Comparison of ENCODE assay signal across 15 mouse cellular contexts in genomic region chr9:77512220-77512619, GRCm38 (mm10). TPM values are rescaled to one million over a fixed set of nuclear protein-coding genes. Genes with fewer than 3 reads are reported as not detected.
DNase-seq lines count a peak whose midpoint lies in the region; ATAC-seq and TF ChIP-seq lines count a peak whose summit lies in the region.
"Had no signal": no experiment of that assay in that cellular context is flagged by ENCODE, and none has a peak within 500 bp of the region (broad histone marks: within the 10 kb centered on the region; RNA-seq: fewer than 3 reads in every experiment).

No protein-coding gene starts in this region.

- H3K9ac ChIP-seq in heart, embryonic 13.5 days, result 0 out of 2 replicates have a peak overlapping the region, but pooled peaks have one; percentile 10
- no peak overlapping the region for H3K9ac ChIP-seq in midbrain, postnatal 0 days (replicated peaks; ENCODE audit: low read length, poor library complexity, severe bottlenecking)
- H3K9ac ChIP-seq: intestine, embryonic 15.5 days; limb, embryonic 15.5 days had no signal

- 49% methylated on average over 6 of the region's 6 CpGs for WGBS in heart, embryonic 13.5 days
- WGBS in thymus, adult 2 months, result 47% methylated on average over 6 of the region's 6 CpGs
- whole genome bisulfite sequencing in midbrain, postnatal 0 days, result 47% methylated on average over 6 of the region's 6 CpGs

- no peaks in the 10 kb centered on the region for H3K9me3 ChIP-seq in heart, embryonic 13.5 days
- H3K9me3 ChIP-seq in midbrain, postnatal 0 days (ENCODE audit: low read length), result no peaks in the 10 kb centered on the region
- H3K9me3 ChIP-seq: intestine, embryonic 15.5 days; limb, embryonic 15.5 days had no signal

- no peak for DNase-seq in heart, postnatal 25 days (ENCODE audit: low spot score)
- peak; percentile 27 for DNase-seq in thymus, adult 2 months
- DNase-seq in thymus, adult 18-20 months, result no peak
- peak; percentile 57 for DNase-seq in midbrain, postnatal 0 days (ENCODE audit: low spot score)
- DNase-seq in T-cell, adult 2 months (ENCODE audit: low spot score), result no peak
- DNase-seq in cerebellum, postnatal 10 days, result no peak
- DNase-seq: adrenal gland, postnatal 36 days; cerebellum, postnatal 14 days; heart, adult 2 months had no signal

- H3K4me3 ChIP-seq in heart, embryonic 13.5 days, result no peak overlapping the region
- no peak overlapping the region for H3K4me3 ChIP-seq in thymus, adult 2 months (ENCODE audit: control insufficient read depth, insufficient read depth, low read length)
- no peak overlapping the region for H3K4me3 ChIP-seq in midbrain, postnatal 0 days (ENCODE audit: low read depth, low read length)
- H3K4me3 ChIP-seq: heart, adult 2 months; intestine, embryonic 15.5 days; layer of hippocampus, adult 2 months; limb, embryonic 15.5 days had no signal

- H3K4me2 ChIP-seq in heart, embryonic 13.5 days, result no peak overlapping the region
- no peak overlapping the region for H3K4me2 ChIP-seq in midbrain, postnatal 0 days (ENCODE audit: low read depth, low read length, poor library complexity, severe bottlenecking)
- H3K4me2 ChIP-seq: intestine, embryonic 15.5 days; limb, embryonic 15.5 days had no signal

- no peaks in the 10 kb centered on the region for H3K27me3 ChIP-seq in heart, embryonic 13.5 days (replicated peaks)
- H3K27me3 ChIP-seq in thymus, adult 2 months (ENCODE audit: control insufficient read depth, insufficient read depth, low read length), result no peaks in the 10 kb centered on the region
- H3K27me3 ChIP-seq in midbrain, postnatal 0 days (ENCODE audit: insufficient read depth, low read length), result no peaks in the 10 kb centered on the region; the same call in 1 of the 2 replicates
- H3K27me3 ChIP-seq: intestine, embryonic 15.5 days; limb, embryonic 15.5 days had no signal

- H3K36me3 ChIP-seq in heart, embryonic 13.5 days, result no peaks in the 10 kb centered on the region
- no peaks in the 10 kb centered on the region for H3K36me3 ChIP-seq in thymus, adult 2 months (ENCODE audit: control insufficient read depth, insufficient read depth, low read length)
- no peaks in the 10 kb centered on the region for H3K36me3 ChIP-seq in midbrain, postnatal 0 days (ENCODE audit: insufficient read depth, low read length)
- H3K36me3 ChIP-seq: intestine, embryonic 15.5 days; limb, embryonic 15.5 days had no signal

- intact Hi-C loops in heart, postnatal 25 days (cut with DNase I), result no loop called here

- no peak for TF ChIP-seq POLR2A in thymus, adult 2 months (IDR thresholded peaks at IDR 0.05; ENCODE audit: control insufficient read depth, extremely low read depth, insufficient read depth, low read length, poor library complexity)

- no peak for ATAC-seq in heart, embryonic 13.5 days (ENCODE audit: extremely low read depth, insufficient number of reproducible peaks, low FRiP score, low TSS enrichment)
- ATAC-seq in midbrain, postnatal 0 days (ENCODE audit: low FRiP score), result peak; percentile 38; the same call in 1 of the 2 replicates
- no peak for ATAC-seq in granulocyte monocyte progenitor cell, adult 5-6 weeks (replicated peaks; ENCODE audit: poor library complexity, severe bottlenecking)
- ATAC-seq: intestine, embryonic 15.5 days had no signal

- no peak for TF ChIP-seq CTCF in thymus, adult 2 months (IDR thresholded peaks at IDR 0.05; ENCODE audit: borderline replicate concordance, control insufficient read depth, extremely low read depth, insufficient read depth, low read length, poor library complexity)
- no peak for TF ChIP-seq CTCF in midbrain, postnatal 0 days (IDR thresholded peaks at IDR 0.05)

- H3K4me1 ChIP-seq in heart, embryonic 13.5 days, result peaks cover 60% of the 10 kb centered on the region
- peaks cover 35% of the 10 kb centered on the region for H3K4me1 ChIP-seq in thymus, adult 2 months (replicated peaks; ENCODE audit: control insufficient read depth, insufficient read depth, low read length)
- H3K4me1 ChIP-seq in midbrain, postnatal 0 days (ENCODE audit: insufficient read depth, low read length), result no peaks in the 10 kb centered on the region

- no peak overlapping the region; the same call in 1 of the 2 replicates for H3K27ac ChIP-seq in heart, embryonic 13.5 days (replicated peaks)
- H3K27ac ChIP-seq in thymus, adult 2 months (ENCODE audit: control insufficient read depth, insufficient read depth, low read length), result no peak overlapping the region; the same call in 1 of the 2 replicates
- H3K27ac ChIP-seq in midbrain, postnatal 0 days (ENCODE audit: low read depth, low read length), result no peak overlapping the region
- H3K27ac ChIP-seq: heart, adult 2 months; intestine, embryonic 15.5 days; layer of hippocampus, adult 2 months; limb, embryonic 15.5 days; macrophage had no signal

RNA-seq across cellular contexts. Expression of gene Lrrc1, which starts 32.5 kb away (rescaled TPM):
- 12.6 and 13.0 TPM in 2 replicates for polyA plus RNA-seq in heart, embryonic 13.5 days (2015; fragmentation: Nextera tagmentation; extraction: Ambion mirVana)
- total RNA-seq in heart, postnatal 25 days (2021), result 10 to 100 TPM; 17.2 to 18.4 TPM
- 51.3 and 76.0 TPM in 2 replicates for polyA plus RNA-seq in thymus, adult 2 months (2012; rRNA removed)
- total RNA-seq in midbrain, postnatal 0 days (2014; rRNA removed), result 19.1 and 38.6 TPM in 2 replicates
- polyA plus RNA-seq in midbrain, postnatal 0 days (2015; fragmentation: Nextera tagmentation; extraction: Ambion mirVana), result 4.2 and 4.6 TPM in 2 replicates
- 16.3 and 17.1 TPM in 2 replicates for total RNA-seq in granulocyte monocyte progenitor cell, adult 5-6 weeks (2014; fragmentation: Nextera tagmentation)
- 9.5 and 10.9 TPM in 2 replicates for total RNA-seq in granulocyte monocyte progenitor cell, adult 5-6 weeks (2017)

Comparison
In these comparisons a context has a peak if more than half of its experiments do, and no peak if none do; other contexts are left out.
1. DNase-seq: peak in thymus, adult 2 months (single experiment) and midbrain, postnatal 0 days (single experiment); none in heart, postnatal 25 days (single experiment), thymus, adult 18-20 months (0 of 2), T-cell, adult 2 months (single experiment) and cerebellum, postnatal 10 days (0 of 2).